Mouse (Mus musculus) midbrain, embryonic 16.5 days (tissue): ENCODE measurements around the gene Sgcb. TPM values are rescaled to one million over a fixed set of nuclear protein-coding genes. Genes with fewer than 3 reads are reported as not detected.
A peak's percentile ranks its signal among the peaks of the same experiment; 100 is the strongest.
"Not testable (repeated sequence)": the region's sequence is repeated elsewhere in the genome, so short reads cannot be mapped to it uniquely, and the experiment has no call there.

ENCODE experiments used
- ATAC-seq: fragments of 200-750 bp; cut with Nextera tagmentation; 2 replicates; pipeline ENCODE4 v1.8.0; 2017; ENCODE audit warnings: moderate TSS enrichment
- H3K27ac ChIP-seq: fragments of 300-500 bp; sonication (generic); 2 replicates; pipeline ENCODE4 v1.5.1; 2014; ENCODE audit warnings: mild to moderate bottlenecking, low read length, mixed read lengths
- H3K27me3 ChIP-seq: fragments of 300-500 bp; sonication (generic); 2 replicates; pipeline ENCODE4 v1.6.1; 2014; ENCODE audit warnings: low read depth, low read length, mixed read lengths; ENCODE audit not compliant: control insufficient read depth, insufficient read depth
- H3K36me3 ChIP-seq: fragments of 300-500 bp; sonication (generic); 2 replicates; pipeline ENCODE4 v1.6.1; 2014; ENCODE audit warnings: mild to moderate bottlenecking, low read length, moderate library complexity, mixed read lengths; ENCODE audit not compliant: control insufficient read depth, insufficient read depth
- H3K4me1 ChIP-seq: fragments of 300-500 bp; sonication (generic); 2 replicates; pipeline ENCODE4 v1.6.1; 2014; ENCODE audit warnings: mild to moderate bottlenecking, low read length, mixed read lengths; ENCODE audit not compliant: control insufficient read depth, insufficient read depth
- H3K4me2 ChIP-seq: fragments of 300-500 bp; sonication (generic); 2 replicates; pipeline ENCODE4 v1.6.1; 2014; ENCODE audit warnings: mild to moderate bottlenecking, low read length, mixed read lengths
- H3K4me3 ChIP-seq: fragments of 300-500 bp; sonication (generic); 2 replicates; pipeline ENCODE4 v1.5.1; 2014; ENCODE audit warnings: low read depth, mild to moderate bottlenecking, low read length, moderate library complexity, mixed read lengths
- H3K9ac ChIP-seq: fragments of 300-500 bp; sonication (generic); 2 replicates; pipeline ENCODE4 v1.6.1; 2014; ENCODE audit warnings: low read depth, low read length, mixed read lengths
- H3K9me3 ChIP-seq: fragments of 300-500 bp; sonication (generic); replicated peaks from 2 replicates; pipeline ENCODE4 v1.6.1; 2014; ENCODE audit warnings: mild to moderate bottlenecking, low read length, mixed read lengths; ENCODE audit not compliant: control insufficient read depth, poor library complexity, severe bottlenecking
- WGBS: fragments of 180-500 bp; shearing (Covaris S2); extraction: QIAGEN DNeasy Blood & Tissue Kit; methylation state at CpG from one replicate; pipeline ENCODE4 v1.1.7; 2014; 5-methylcytosine and 5-hydroxymethylcytosine counted together
- polyA plus RNA-seq: library from polyadenylated mRNA; unstranded; fragments of >200 nt; fragmentation: Nextera tagmentation; extraction: Ambion mirVana; gene quantifications from 2 replicates; pipeline ENCODE4 v1.2.1, GENCODE M21; 2015

Sgcb gene
- polyA plus RNA-seq, 1 experiment from 2014 or later = 47.5 TPM

DNA sequence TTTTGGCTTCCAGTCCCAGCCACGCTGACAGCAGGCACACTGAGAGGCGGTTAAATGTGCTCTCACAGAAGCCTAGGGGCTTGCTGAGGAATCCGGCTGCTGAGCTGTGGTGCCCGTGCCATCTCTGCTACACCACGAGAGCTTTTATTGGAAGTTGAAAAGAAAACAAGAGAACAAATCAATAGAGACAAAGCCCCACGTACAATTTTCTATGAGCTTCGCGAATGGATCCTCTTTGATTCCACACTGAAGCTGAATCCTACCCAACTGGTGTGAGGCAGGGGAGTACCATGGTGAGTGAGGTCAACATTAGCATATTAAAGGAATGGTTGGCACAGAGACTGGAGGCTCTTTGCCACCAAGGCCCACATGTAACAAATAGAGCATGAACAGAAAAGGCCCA, 46.2 kb downstream of the Sgcb start:
- peak; percentile 74 for ATAC-seq
- Histone ChIP-seq H3K27me3 (no peaks in the 10 kb centered on the region), H3K27ac (no peak overlapping the region), H3K36me3 (no peaks in the 10 kb centered on the region), H3K9me3 (no peaks in the 10 kb centered on the region), H3K9ac (no peak overlapping the region), H3K4me1 (peaks cover 6% of the 10 kb centered on the region; the same call in 1 of the 2 replicates), H3K4me2 (no peak overlapping the region), H3K4me3 (no peak overlapping the region)
- 33% methylated on average over 8 of the region's 8 CpGs for WGBS

DNA sequence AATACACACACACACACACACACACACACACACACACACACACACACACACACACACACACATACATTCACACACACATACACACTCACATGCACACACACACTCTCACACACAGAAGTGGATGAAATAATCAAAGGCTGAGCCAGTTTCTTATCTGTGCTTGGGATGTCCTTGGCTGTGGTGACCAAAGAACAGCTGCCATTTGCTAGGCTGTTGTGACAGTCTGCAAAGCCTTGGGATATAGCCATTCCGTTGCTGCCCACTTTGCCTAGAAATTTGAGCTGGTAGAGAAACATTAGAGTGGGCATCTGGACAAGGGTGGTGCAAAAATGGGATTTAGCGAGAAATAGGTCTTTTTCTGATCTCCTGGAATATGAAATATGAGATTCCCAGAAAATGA, 47.6 kb downstream of the Sgcb start:
- Histone ChIP-seq H3K36me3 (no peaks in the 10 kb centered on the region), H3K9me3 (no peaks in the 10 kb centered on the region), H3K27me3 (no peaks in the 10 kb centered on the region), H3K27ac (no peak overlapping the region), H3K4me1 (peaks cover 6% of the 10 kb centered on the region; the same call in 1 of the 2 replicates), H3K4me2 (no peak overlapping the region), H3K4me3 (no peak overlapping the region), H3K9ac (no peak overlapping the region)
- 89% methylated on average over 2 of the region's 2 CpGs for WGBS
- no peak for ATAC-seq

DNA sequence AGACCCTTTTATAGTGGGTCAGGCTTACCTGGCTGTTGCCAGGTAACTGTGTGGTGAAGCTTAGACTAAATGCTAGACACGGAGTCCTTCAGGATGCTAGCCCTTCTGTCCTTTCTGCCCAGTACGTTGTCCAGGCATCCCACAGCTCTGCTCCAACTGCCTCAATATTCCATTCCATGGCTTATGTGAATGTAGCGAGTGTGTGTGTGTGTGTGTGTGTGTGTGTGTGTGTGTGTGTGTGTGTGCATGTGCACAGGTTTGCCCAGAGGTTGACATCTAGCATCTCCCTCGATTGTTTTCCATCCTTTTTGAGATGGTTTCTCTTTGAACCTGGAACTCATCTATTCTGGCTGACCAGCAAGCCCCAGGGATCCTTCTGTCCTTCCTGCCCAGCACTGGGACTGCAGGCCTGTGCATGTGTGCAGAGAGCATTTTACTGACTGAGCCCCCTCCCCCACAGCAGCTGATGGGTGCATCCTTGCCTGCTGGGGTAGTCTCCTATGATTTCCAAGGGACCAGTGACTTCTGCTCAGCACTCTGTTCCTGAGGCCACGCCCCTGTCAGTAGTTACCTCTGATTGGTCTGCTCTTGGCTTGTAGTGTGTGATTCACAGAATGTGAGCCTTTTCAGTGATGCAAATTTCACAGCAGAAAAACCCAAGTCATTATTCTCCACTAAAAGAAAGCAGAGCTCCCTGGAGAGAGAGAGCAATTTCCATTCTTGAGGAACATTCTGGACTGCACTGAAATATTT, 48.5 kb downstream of the Sgcb start:
- Histone ChIP-seq H3K4me1 (peaks cover 6% of the 10 kb centered on the region; the same call in 1 of the 2 replicates), H3K27ac (no peak overlapping the region), H3K9ac (no peak overlapping the region), H3K36me3 (no peaks in the 10 kb centered on the region), H3K9me3 (no peaks in the 10 kb centered on the region), H3K27me3 (no peaks in the 10 kb centered on the region), H3K4me2 (no peak overlapping the region), H3K4me3 (no peak overlapping the region)
- peak; percentile 71; the same call in 1 of the 2 replicates for ATAC-seq
- 65% methylated on average over 5 of the region's 5 CpGs for WGBS

DNA sequence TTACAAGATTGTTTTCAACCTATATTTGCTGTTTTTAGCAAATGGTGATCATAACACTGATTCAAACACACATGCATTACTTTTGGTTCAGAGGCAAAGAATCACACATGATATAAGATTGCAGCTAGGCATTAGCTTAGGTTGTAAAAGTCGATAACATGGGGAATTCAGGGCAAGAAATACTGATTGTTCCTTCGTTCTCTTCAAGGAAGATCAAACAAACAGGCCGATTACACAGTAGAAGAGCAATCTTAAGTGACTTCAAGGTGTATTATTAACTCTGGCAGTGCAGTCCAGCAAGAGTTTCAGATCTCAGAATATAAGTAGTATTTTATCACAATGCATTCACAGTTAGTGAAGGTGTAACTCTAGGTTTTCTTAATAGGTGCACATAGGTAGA, 60.5 kb downstream of the Sgcb start:
- Histone ChIP-seq H3K36me3 (no peaks in the 10 kb centered on the region), H3K4me1 (peaks cover 8% of the 10 kb centered on the region), H3K4me3 (no peak overlapping the region), H3K9me3 (no peaks in the 10 kb centered on the region), H3K27me3 (no peaks in the 10 kb centered on the region), H3K27ac (peak overlapping the region; percentile 58; the same call in 1 of the 2 replicates), H3K9ac (no peak overlapping the region), H3K4me2 (no peak overlapping the region)
- WGBS = 59% methylated on average over 3 of the region's 3 CpGs
- no peak for ATAC-seq

DNA sequence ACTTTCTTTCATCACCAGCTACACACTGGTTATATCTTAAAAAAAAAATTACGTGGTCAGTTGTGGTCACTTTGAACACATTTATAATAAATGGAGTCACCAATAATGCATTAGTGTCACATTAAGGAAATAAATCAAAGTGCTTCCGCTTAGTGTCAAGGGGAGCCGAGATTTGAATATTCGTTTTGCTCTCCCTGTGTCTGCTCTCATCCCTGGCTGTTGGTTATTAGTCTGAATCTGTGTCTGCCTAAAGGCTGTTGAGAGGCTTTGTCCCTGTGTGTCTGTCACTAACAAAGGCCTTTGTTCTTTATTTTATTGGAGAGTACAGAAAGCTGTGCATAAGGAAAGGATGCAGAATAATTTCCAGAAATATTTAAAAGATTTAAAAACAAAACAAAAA, 61.0 kb downstream of the Sgcb start:
- ATAC-seq = no peak
- H3K9ac ChIP-seq = no peak overlapping the region
- 49% methylated on average over 4 of the region's 4 CpGs for WGBS

DNA sequence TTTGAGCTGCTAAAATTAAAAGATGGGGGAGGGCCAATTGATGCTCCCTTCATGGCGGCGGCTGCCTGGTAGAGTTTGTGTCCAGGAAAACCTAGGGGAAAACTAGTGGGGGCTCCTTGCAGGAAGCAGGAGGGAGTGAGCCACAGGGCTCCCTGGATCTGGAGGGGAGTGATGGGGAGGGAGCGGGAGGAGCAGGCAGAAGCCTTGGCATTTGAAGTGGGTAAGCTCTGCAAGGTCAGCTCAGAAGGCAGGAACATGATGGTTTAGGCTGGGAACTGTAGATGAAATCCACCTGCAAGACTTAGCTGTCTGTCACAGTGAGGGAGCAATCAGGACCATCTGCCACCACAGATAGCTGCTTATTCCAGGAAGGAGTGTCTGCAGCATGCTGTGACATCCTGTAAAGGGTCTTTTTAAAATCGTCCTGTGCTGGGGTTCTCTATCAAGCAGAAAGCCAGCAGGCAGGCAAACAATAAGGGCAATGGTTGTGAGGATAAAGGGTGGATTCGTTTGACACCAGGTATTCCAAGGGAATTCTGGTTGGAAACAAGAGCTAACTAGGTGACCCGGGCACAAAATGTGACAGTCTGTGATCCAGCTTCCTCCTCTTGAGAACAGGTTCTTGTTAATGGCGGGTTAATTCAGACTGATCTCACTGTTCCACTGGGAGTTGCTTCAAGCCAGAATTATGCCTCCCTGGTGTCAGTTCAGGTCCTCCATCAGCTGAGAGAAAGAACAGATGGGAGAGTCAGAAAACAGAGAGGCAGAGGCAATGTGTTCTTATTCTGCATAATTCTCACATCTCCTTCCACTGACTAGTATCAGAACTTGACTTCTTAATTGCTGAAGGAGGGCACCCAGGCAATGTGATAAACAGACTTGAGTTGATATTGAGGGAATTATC, 62.1 kb downstream of the Sgcb start:
- peaks cover 8% of the 10 kb centered on the region for H3K4me1 ChIP-seq
- no peak overlapping the region for H3K4me2 ChIP-seq
- H3K27ac ChIP-seq = peak overlapping the region; percentile 64
- no peaks in the 10 kb centered on the region for H3K27me3 ChIP-seq
- 17% methylated on average over 7 of the region's 7 CpGs for WGBS
- no peak overlapping the region for H3K4me3 ChIP-seq
- ATAC-seq = peak; percentile 51; the same call in 1 of the 2 replicates
- H3K9ac ChIP-seq = no peak overlapping the region
- H3K9me3 ChIP-seq = no peaks in the 10 kb centered on the region
- H3K36me3 ChIP-seq = no peaks in the 10 kb centered on the region

More for the DNA sequence above, 61.0 kb downstream of the Sgcb start:
- H3K27ac ChIP-seq = peak overlapping the region; percentile 58; the same call in 1 of the 2 replicates
- no peaks in the 10 kb centered on the region for H3K36me3 ChIP-seq
- H3K4me1 ChIP-seq = peaks cover 8% of the 10 kb centered on the region
- H3K4me3 ChIP-seq = no peak overlapping the region
- H3K4me2 ChIP-seq = no peak overlapping the region
- no peaks in the 10 kb centered on the region for H3K9me3 ChIP-seq
- no peaks in the 10 kb centered on the region for H3K27me3 ChIP-seq

DNA sequence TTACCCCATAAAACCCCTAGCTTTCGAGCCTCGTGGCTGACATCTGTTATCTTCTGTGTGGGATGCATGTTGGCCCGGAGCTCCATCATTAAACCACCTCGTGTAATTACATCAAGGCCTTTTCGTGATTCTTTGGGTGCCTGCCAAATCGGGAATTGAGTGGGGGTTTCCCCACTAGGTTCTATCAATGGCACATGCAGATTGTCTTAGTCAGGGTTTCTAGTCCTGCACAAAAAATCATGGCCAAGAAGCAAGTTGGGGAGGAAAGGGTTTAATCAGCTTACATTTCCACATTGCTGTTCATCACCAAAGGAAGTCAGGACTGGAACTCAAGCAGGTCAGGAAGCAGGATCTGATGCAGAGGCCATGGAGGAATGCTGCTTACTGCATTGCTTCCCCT, 63.6 kb downstream of the Sgcb start:
- WGBS = 66% methylated on average over 6 of the region's 6 CpGs
- H3K27me3 ChIP-seq, ATAC-seq, H3K9ac ChIP-seq, H3K4me2 ChIP-seq, H3K9me3 ChIP-seq, H3K4me3 ChIP-seq, H3K4me1 ChIP-seq, H3K27ac ChIP-seq, H3K36me3 ChIP-seq: not testable (repeated sequence)
